Mouse (Mus musculus) liver, adult 2 months (tissue): ENCODE data around the gene Sh3pxd2b. TPM values are rescaled to one million over a fixed set of nuclear protein-coding genes. Genes with fewer than 3 reads are reported as not detected.

ENCODE experiments used
- DNase-seq: peaks from one replicate; pipeline ENCODE4 v3.0.0-alpha.2; 2011; ENCODE audit warnings: low read depth, low spot score; ENCODE audit errors: extremely low read depth
- H3K27ac ChIP-seq: fragments of 200-500 bp; replicated peaks from 2 replicates; pipeline ENCODE4 v1.5.1; 2012; ENCODE audit warnings: low read depth, mild to moderate bottlenecking, control low read depth, inconsistent platforms, low read length; ENCODE audit not compliant: insufficient read depth
- H3K27me3 ChIP-seq: fragments of 200-500 bp; 2 replicates; pipeline ENCODE4 v1.6.1; 2012; ENCODE audit warnings: mild to moderate bottlenecking, moderate library complexity, low read length, inconsistent platforms; ENCODE audit not compliant: control insufficient read depth, insufficient read depth
- H3K36me3 ChIP-seq: fragments of 200-500 bp; 2 replicates; pipeline ENCODE4 v1.6.1; 2012; ENCODE audit warnings: low read length, inconsistent platforms; ENCODE audit not compliant: control insufficient read depth, insufficient read depth
- H3K4me1 ChIP-seq: fragments of 200-500 bp; 2 replicates; pipeline ENCODE4 v1.6.1; 2011; ENCODE audit warnings: low read length; ENCODE audit not compliant: control insufficient read depth, insufficient read depth
- H3K4me3 ChIP-seq: fragments of 200-500 bp; 2 replicates; pipeline ENCODE4 v1.5.1; 2011; ENCODE audit warnings: low read depth, mild to moderate bottlenecking, control low read depth, low read length, moderate library complexity; ENCODE audit not compliant: insufficient read depth
- H3K79me2 ChIP-seq: fragments of 200-500 bp; 2 replicates; pipeline ENCODE4 v1.6.1; 2012; ENCODE audit warnings: inconsistent platforms, mild to moderate bottlenecking, low read length, moderate library complexity; ENCODE audit not compliant: control insufficient read depth, insufficient read depth
- H3K9ac ChIP-seq: fragments of 200-500 bp; 2 replicates; pipeline ENCODE4 v1.6.1; 2012; ENCODE audit warnings: low read depth, mild to moderate bottlenecking, control low read depth, inconsistent platforms, low read length
- CTCF ChIP-seq: fragments of 200-500 bp; IDR thresholded peaks from 2 replicates; pipeline ENCODE4 v1.5.1; 2011; ENCODE audit warnings: low read depth, low read length, control low read depth
- POLR2A ChIP-seq: fragments of 200-500 bp; IDR thresholded peaks from 2 replicates; pipeline ENCODE4 v1.6.1; 2011; ENCODE audit warnings: low read length, control low read depth; ENCODE audit not compliant: insufficient read depth; ENCODE audit errors: extremely low read depth
- WGBS: fragments of 180-500 bp; shearing (Covaris S2); methylation state at CpG from one replicate; pipeline ENCODE4 v1.1.7; 2018; 5-methylcytosine and 5-hydroxymethylcytosine counted together
- polyA plus RNA-seq: library from polyadenylated mRNA; depleted of rRNA; stranded (reverse); fragments of >200 nt; gene quantifications from 2 replicates; pipeline ENCODE4 v1.2.3, GENCODE M21; 2012
- total RNA-seq: library from RNA; depleted of rRNA; stranded (reverse); fragments of >200 nt; gene quantifications from 2 replicates; pipeline ENCODE4 v1.2.3, GENCODE M21; 2014

The Sh3pxd2b gene
- total and polyA plus RNA-seq, 2 experiments, result 0.18 to 0.23 TPM

DNA sequence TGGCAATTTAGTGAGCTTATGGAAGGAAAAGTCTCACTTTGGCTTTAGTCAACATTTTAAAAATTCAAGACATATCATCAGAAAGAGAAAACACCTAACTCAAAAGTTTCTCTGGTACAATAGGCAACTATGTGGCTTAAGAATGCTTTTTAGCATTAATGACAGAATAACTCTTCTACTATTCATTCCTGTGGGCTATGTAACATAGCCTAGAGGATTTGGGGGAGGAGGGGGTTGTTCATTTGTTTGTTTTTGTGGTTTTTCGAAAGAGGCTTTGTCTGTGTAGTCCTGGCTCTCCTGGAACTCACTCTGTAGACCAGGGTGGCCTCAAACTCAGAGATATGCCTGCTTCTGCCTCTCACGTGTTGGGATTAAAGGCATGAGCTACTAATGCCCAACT lies 51.6 kb downstream of the Sh3pxd2b start:
- Histone ChIP-seq H3K27ac (no peak overlapping the region), H3K79me2 (no peaks in the 10 kb centered on the region), H3K27me3 (no peaks in the 10 kb centered on the region), H3K36me3 (no peaks in the 10 kb centered on the region), H3K4me3 (no peak overlapping the region), H3K4me1 (no peaks in the 10 kb centered on the region), H3K9ac (no peak overlapping the region)
- WGBS, result 79% methylated on average over 2 of the region's 2 CpGs
- TF ChIP-seq CTCF (no peak), POLR2A (no peak)
- DNase-seq, result no peak

DNA sequence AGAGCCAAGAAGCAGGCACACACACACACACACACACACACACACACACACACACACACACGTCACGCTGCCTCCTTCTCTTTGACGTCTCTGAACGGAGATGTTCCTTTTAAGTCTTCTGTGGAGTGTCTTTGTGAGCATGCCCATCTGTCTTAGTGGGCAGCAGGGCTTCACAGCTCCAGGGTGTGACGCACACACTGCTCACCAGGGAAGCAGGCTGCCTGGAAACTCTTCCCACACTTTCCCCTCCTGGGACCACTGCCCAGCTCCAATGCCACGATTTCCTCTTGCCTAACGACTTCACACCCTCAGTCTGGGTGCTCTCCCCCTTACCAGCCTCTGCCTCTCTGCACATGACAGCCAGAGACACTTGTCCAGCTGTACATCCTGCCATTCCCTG lies 55.1 kb downstream of the Sh3pxd2b start:
- no peak for DNase-seq
- no peak for TF ChIP-seq CTCF
- no peak for TF ChIP-seq POLR2A
- no peaks in the 10 kb centered on the region for H3K36me3 ChIP-seq
- no peaks in the 10 kb centered on the region for H3K4me1 ChIP-seq
- no peak overlapping the region for H3K27ac ChIP-seq
- no peaks in the 10 kb centered on the region for H3K79me2 ChIP-seq
- 85% methylated on average over 7 of the region's 7 CpGs for WGBS
- no peak overlapping the region for H3K9ac ChIP-seq
- no peaks in the 10 kb centered on the region for H3K27me3 ChIP-seq
- H3K4me3 ChIP-seq, result no peak overlapping the region

DNA sequence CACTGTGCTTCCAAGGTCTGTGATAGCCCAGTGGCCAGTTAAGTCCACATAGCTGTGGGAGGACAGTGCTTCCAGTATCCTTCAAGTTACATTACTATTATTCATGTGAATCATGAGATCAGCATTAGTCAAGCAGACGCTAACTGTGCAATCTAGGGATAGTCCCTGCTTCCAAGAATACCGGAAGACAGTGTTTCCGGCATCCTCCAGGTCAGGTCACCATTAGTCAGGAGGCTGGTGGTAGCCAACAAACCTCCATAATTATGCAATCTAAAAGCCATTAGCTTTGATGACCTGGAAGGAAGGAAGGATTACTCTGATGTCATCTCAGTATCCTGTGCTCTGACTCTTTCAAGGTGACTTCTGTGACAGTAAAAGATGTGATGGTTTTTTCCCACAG lies 57.1 kb downstream of the Sh3pxd2b start:
- TF ChIP-seq POLR2A (no peak), CTCF (no peak)
- no peaks in the 10 kb centered on the region for H3K36me3 ChIP-seq
- no peak overlapping the region for H3K27ac ChIP-seq
- H3K79me2 ChIP-seq, result no peaks in the 10 kb centered on the region
- no peak overlapping the region for H3K9ac ChIP-seq
- no peaks in the 10 kb centered on the region for H3K27me3 ChIP-seq
- H3K4me3 ChIP-seq, result no peak overlapping the region
- 89% methylated on average over 3 of the region's 3 CpGs for WGBS
- H3K4me1 ChIP-seq, result no peaks in the 10 kb centered on the region
- DNase-seq, result no peak

DNA sequence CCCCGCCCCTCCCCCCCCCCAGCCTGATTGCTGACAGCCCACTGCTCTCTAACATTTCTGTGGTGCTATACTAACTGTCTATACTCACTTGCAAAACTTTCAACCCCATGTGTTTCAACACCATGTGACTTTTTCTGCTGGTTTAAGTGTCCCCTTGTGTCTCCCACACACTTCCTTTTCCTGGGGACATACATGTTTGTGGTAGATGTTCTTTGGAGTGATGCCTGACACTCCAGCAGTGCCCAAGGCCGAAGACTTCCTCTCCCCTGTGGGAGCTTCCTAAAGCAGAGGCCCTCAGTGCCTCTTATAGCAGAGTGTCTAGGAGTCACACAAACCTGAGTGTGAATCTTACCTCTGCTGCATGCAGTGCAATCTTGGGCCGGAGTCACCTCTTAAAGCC lies 60.2 kb downstream of the Sh3pxd2b start:
- no peaks in the 10 kb centered on the region for H3K36me3 ChIP-seq
- TF ChIP-seq CTCF, result no peak
- TF ChIP-seq POLR2A, result no peak
- no peak overlapping the region for H3K4me3 ChIP-seq
- DNase-seq, result no peak
- 78% methylated on average over 3 of the region's 3 CpGs for whole genome bisulfite sequencing
- H3K4me1 ChIP-seq, result no peaks in the 10 kb centered on the region
- H3K27me3 ChIP-seq, result no peaks in the 10 kb centered on the region
- H3K9ac ChIP-seq, result no peak overlapping the region
- H3K79me2 ChIP-seq, result no peaks in the 10 kb centered on the region
- no peak overlapping the region for H3K27ac ChIP-seq

DNA sequence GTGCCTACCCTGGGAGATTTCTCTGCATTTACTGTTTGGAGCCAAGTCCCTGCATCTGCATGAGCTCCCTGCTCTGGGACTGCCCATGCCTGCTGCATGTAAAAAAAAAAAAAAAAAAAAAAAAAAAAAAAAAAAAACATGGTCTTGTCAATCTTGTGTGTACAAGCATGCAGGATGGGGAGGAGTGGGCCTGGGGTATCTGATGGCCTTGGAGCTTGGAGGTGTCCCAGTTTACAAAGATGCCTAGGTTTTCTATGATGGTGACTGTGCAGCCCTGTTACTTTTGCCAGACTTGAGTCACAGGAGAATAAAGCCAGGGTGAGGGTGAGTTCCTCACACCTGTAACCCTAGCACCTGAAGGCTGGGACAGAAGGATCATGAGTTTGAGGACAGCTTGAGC lies 61.4 kb downstream of the Sh3pxd2b start:
- Histone ChIP-seq H3K4me1 (no peaks in the 10 kb centered on the region), H3K9ac (no peak overlapping the region), H3K36me3 (no peaks in the 10 kb centered on the region), H3K79me2 (no peaks in the 10 kb centered on the region), H3K27me3 (no peaks in the 10 kb centered on the region), H3K4me3 (no peak overlapping the region), H3K27ac (no peak overlapping the region)
- DNase-seq, result no peak
- TF ChIP-seq CTCF (no peak), POLR2A (no peak)

DNA sequence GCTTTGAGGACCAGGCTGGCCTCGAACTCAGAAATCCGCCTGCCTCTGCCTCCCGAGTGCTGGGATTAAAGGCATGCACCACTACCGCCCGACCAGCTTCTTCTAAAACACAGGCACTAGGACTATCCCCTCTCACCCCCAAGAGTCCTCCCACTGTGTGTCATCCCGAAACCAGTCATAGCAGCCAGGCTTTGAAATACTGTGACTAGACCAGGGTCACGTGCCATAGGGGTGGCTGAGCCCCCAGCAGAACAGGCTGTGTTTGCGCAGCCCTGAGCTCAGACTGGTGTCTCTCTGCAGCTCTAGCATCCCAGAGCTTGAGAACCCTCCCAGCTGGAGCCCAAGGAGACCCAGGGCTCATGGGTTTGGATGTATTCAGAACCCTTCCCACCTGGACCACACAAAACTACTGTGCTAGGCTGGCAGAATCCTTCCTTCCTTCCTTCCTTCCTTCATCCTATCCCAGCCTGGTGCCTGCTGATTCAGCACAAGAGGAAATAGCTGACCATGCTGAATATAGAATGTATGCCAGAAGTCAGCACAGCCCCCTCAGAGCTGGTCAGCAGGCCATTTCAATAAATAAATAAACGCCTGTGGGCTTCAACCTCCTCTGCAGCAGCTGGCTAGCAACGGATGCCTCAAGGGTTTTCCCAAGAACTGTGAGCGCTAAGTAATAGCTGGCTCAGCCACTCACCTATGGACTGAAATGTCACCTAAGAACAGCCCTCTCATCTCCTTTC lies 62.4 kb downstream of the Sh3pxd2b start:
- no peaks in the 10 kb centered on the region for H3K4me1 ChIP-seq
- no peak for DNase-seq
- no peak overlapping the region for H3K9ac ChIP-seq
- WGBS, result 91% methylated on average over 11 of the region's 11 CpGs
- no peaks in the 10 kb centered on the region for H3K79me2 ChIP-seq
- no peak overlapping the region for H3K4me3 ChIP-seq
- no peak overlapping the region for H3K27ac ChIP-seq
- no peaks in the 10 kb centered on the region for H3K36me3 ChIP-seq
- no peaks in the 10 kb centered on the region for H3K27me3 ChIP-seq
- TF ChIP-seq POLR2A (no peak), CTCF (no peak)
